Mouse (Mus musculus): ENCODE data around the gene Dgkd.

- TF ChIP-seq POLR2A (IDR thresholded peaks at IDR 0.05; ENCODE audit: low read depth, low read length) (no peak), CTCF (IDR thresholded peaks at IDR 0.05; ENCODE audit: extremely low read depth, insufficient read length, insufficient replicate concordance, low read depth, low read length) (no peak)
Measured at GRCm38 (mm10) chr1:87909565-87909964, 56.5 kb downstream of the Dgkd start.

Data from small intestine, adult 2 months (tissue).